Mouse (Mus musculus): ENCODE results near the gene Osbpl10.

Gene Osbpl10

DNA sequence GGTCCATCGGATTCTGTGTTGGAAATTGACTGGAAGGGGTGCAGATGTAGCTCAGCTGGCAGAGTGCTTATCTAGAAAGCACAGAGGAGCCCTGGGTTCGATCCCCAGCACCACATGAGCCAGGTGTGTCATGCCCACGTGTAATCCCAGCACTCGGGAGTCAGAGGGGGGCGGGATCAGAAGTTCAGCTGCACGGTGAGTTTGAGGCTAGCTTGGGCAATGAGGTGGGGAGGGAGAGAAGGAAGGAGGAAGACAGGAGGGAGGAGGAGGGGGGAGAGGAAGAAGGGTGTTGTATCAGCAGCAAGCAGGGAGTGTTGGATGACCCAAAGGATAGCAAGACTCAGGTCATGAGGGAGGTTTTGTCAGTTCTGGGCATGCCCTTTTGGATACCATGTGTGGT, 55.9 kb downstream of the Osbpl10 start:
- DNase-seq (ENCODE audit: low spot score): no peak

DNA sequence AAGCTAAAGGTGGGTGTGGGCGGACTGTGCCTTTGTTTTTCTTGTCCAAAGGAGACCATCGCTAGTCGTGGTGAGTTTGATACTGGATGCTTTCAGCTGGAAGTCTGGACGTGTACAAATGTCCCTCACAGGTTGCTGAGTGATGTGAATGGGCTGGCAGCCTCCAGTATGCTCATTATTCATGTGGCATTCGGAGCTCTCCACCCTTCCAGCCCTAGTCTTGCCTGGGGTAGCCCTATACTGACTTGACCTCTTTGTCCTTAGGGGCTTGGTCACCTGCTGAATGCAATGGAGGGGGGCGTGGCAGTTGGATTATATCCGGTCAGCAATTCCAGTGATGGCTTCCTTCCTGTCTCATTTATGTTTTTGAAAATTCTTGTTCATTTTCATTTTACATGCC, 56.4 kb downstream of the Osbpl10 start:
- DNase-seq (ENCODE audit: low spot score): no peak

DNA sequence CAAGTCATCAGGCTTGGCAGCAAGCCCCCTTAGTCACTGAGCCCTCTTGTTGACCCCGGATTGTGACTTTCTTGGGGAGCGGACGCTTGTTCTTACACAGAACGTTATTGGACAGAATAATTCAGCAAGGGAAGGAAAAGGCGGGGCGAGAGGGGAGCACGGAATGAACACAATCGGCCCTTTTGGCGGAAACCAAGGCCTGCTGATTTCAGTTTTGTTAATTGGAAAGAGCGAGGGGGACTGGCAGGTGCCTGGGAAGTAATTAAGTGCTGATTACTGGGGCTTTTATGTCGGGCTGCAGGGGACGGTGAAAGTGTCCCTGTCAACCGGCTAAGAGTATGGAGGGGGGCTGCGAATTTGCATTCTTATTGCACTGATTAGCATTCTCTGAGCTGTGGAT, 59.8 kb downstream of the Osbpl10 start:
- no peak for DNase-seq (ENCODE audit: low spot score)

DNA sequence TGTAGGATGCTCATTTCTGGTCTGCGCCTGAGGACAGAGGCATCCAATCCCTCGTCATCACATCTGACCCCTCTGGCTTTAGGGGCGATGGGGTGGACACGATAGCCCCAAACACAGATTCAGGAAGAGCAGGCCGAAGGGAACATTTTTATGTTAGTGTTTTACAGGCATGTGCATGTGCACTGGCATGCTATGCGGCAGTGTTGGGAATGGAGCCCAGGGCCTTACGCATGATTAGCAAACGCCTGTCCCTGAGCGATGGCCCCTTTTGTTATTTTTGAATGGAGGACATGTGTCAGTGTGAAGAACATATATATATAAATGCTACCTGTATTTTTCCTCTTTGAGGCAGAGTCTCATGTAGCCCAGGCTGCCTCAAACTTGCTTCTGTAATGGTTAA, 60.3 kb downstream of the Osbpl10 start:
- no peak for DNase-seq (ENCODE audit: low spot score)

DNA sequence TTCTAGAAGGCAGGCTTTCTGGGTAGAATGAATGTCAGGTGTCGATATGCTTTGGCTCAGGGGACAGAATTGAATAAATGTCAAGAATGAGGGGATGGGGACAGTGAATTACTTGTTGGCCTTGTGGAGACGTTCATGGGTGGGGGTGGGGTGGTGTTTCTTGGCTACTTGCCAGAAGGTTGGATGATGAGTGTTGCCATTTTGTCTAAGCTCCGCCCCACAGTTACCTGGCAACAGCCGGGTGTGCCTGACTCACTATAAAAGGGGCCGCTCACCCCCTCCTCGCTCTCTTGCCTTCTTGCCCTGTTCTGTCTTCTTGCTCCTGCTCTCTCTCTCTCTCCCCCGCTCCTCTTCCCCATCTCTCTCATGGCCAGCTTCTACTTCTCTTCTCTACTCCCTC, 60.9 kb downstream of the Osbpl10 start:
- DNase-seq (ENCODE audit: low spot score): no peak

DNA sequence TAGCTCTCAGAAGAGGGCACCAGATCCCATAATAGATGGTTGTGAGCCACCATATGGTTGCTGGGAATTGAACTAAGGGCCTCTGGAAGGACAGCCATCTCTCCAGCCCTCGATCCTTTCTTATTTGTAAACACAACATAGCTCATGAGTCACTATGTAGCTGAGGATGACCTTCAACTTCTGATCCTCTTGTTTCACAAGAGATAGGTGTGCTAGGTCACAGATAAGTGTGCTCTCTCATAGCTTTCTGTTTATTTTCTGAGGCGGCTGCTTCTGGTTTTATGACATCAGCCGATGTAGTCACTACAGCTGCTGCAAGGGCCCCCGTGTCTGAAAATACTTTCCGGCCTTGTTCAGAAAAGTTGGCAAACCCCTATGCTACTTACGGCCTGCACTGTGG, 64.2 kb downstream of the Osbpl10 start:
- DNase-seq (ENCODE audit: low spot score): no peak

DNA sequence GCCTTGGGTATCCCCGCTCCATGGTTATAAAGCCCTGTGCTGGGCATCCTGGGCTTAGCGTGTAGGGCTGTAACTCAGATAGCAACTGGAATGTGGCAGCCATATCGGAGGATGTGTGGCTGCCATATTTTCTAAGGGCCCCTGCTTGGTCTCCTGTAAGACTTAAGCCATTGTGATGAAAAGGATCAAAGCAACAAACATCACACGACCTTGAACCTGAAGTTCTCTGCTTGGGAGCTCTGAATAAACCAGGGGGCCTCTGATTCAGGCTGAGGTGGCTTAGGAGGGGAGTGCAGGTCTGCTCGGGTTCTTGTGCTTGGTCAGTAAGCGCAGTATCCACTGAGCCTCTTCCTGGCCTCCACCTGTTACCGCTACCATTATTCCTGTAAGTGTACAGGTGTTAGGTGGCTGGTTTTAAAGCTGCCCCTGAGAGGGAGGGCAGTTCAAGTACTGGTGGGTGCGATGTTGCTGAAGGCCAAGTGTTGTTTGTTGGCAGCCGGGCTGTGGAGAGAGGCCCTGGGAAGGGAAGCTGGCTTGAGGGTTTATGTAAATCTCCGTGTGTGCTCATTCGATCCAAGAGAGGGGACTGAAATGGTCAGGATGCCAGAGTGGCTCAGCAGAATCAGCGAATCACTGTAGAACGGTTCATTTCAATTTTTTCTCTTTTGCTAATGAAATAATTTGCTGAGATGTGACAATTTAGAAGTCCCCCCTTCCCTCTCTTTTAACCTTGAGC, 64.8 kb downstream of the Osbpl10 start:
- no peak for DNase-seq (ENCODE audit: low spot score)

DNA sequence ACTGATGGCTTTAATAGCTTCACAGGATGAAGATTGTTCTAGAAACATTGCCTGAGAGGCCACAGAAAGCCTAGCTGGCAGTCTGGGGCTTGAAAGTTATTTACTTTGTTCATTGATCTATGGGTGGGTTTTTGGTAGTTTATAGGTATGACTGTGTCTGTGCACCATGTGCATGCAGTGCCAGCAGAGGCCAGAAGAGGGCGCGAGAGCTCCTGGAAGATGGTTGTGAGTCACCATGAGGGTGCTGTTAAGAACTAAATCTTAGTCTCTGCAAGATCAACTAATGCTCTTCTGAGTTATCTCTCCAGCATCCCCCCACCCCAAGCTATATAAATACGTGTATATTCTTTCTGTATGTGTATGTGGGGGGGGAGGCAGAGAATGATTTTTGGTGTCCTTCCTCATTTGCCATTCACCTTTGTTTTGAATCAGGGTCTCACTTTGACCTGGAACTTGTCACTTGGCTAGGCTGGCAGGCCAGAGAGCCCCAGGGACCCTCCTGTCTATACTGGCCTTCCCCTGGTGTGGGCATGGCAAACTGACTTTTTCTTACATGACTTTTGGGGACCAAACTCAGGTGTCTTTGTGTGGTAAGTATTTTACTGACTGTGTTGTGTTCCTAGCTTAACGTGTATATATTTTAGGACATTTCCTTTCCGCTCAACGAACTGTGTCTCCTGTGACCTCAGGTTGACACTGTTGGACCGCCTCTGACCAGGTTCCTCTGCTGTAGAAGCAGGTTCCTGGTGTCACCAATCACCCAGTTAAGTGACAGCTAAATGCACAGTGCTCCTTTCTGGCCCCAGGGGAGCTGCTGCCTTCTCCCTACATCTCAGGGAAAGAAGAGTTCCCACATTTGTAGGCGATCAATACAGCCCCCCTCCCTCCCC, 65.8 kb downstream of the Osbpl10 start:
- DNase-seq (ENCODE audit: low spot score): no peak

DNA sequence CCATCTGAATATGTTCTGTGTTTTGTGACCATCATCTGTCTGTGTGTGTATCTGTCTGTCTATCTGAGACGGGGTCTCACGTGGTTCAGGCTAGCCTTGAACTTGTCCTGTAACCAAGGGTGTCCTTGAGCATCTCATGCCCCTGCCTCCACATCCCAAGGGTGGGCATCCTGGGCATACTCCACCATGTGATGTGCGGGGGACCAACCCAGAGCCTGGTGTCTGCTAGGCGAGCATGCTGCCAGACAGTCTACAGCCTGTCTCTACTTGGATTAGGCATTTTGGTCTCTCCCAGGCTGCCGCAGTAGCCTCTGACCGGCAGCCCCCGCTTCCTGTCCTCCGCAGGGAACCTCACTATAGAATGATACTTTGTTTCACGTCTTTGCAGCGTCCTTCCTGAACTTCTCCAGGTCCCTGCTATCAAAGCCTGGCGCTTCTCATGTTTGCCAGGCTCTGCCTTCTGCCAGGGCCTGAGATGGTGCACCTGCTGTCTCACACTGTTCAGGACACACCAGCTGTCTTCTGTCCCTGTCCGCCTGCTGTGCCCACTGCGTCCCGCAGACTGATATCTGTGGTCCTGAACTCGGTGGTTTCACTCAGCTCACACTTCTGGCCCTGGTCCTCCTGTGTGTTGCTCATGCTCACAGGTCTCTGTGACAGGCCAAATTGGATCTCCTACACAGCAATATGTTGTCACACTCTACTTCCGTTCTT, 66.9 kb downstream of the Osbpl10 start:
- DNase-seq (ENCODE audit: low spot score): no peak

DNA sequence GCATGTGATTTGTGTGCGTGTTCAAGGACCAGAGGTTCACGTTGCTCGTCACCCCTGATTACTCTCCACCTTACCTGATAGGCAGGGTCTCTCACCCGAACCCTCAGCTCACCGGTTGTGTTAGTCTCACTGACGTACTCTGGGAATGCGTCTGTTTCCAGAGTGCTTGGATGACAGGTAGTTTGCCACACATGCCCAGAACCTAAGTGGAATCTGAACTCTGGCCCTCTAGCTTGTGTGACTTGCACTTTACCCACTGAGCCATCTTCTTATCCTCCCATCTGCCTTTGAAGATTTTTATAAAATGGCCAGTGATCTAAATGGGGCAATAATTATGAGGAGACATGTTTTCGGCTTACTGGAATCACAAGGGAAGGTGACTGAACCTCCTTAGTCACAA, 68.3 kb downstream of the Osbpl10 start:
- DNase-seq (ENCODE audit: low spot score): no peak

DNA sequence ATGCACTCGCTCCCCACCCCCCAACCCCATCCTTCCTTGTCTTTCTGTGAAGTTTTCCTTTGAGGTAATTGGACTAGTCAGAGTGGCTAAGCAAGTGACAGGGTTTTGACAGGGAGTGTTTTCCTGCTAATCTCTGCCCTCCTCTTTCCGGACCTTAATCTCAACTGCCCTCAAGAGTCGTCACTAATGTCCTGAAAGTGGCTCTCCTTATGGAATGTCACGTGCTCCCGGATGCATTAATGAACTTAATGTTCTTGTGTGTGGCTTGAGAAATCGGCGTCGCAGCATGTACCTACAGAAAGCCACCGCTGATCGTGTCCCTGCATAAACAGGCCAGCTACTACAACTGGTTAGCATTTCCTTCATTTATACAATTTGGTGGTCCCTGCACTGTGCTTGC, 70.0 kb downstream of the Osbpl10 start:
- DNase-seq (ENCODE audit: low spot score): no peak

DNA sequence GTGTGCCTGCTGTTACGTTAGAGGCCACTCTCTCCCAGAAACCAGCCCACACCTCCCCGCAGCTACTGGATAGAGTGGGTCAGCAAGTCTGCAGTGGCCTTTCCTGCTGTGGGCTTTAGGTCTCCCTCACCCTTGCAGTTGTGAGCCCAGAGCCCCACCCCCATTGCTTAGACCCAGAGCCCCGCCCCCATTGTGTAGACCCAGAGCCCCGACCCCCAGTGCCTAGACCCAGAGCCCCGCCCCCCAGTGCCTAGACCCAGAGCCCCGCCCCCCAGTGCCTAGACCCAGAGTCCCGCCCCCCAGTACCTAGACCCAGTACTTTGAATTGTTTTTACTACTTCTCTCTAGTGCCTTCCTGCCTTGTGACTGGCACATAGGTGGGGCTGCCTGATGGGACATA, 70.5 kb downstream of the Osbpl10 start:
- no peak for DNase-seq (ENCODE audit: low spot score)

DNA sequence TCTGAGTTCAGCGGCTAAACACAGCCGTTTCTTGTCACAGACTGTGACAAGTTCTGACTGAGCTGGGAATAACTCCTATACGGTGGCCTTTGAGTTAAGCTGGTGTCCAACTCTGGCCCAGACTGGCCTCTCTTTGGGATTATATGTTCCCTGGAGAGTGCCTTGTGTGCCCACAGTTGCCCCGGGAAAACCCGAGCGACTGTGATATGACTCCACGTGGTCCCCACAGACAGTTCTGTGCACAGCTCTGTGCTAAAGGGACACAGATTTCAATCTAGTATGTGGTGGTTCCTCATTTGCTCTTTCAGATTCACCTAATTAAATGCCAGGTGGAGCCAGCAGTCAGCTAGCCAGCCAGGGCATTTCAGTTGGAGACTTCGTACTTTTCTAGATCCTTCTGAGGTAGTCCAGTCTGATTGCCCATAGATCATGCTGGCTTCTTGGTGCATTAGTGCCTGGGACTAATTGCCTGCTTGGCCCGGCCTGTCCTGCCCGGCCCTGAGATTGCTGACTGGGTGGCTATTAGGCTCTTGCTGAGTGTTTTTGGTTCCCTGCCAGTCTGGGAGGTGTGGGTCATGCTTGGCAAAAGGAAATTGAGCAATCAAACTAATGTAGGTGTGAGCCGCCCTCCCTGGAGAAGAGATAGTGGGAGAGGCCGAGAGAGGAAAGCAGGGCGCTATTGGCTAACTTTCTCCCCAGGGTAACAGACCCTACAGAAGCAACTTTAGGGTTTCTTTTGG, 71.8 kb downstream of the Osbpl10 start:
- peak; percentile 23 for DNase-seq (ENCODE audit: low spot score)

DNA sequence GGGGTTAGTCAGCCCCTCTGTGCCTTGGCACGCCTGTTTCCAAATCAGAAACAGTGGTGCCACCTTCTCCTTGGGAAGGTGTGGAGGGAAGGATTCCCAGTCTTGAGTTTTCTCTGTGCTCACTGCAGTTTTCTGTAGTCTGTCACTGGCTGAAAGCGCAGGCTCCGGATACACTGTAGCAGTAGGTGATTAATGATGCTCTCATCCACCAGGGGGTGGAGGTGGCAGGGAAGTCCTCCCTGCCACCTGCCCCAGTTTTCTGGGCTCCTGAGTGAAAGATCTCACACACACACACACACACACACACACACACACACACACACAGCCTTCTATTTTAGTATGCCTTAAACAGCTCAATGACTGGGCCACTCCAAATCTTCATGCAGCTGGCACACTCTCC, 73.6 kb downstream of the Osbpl10 start:
- no peak for DNase-seq (ENCODE audit: low spot score)

DNA sequence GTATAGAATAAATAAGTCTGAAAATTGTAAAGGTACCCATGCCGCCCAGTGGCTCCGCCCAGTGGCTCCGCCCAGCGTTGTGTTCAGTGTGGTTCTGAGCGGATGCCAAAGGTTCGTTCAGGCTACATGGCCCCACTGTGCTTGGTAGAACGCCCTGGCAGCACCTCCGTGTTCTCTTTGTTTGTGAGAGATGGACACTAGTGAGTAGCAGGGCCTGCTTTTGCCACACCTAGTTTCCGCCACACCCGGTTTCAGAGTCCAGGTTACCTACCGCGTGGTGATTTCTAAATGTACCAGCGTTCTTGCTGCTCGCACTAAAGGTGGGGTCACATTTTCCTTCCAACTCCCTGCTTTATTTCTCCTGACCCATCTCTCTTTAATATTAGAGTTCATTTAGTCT, 75.4 kb downstream of the Osbpl10 start:
- no peak for DNase-seq (ENCODE audit: low spot score)

DNA sequence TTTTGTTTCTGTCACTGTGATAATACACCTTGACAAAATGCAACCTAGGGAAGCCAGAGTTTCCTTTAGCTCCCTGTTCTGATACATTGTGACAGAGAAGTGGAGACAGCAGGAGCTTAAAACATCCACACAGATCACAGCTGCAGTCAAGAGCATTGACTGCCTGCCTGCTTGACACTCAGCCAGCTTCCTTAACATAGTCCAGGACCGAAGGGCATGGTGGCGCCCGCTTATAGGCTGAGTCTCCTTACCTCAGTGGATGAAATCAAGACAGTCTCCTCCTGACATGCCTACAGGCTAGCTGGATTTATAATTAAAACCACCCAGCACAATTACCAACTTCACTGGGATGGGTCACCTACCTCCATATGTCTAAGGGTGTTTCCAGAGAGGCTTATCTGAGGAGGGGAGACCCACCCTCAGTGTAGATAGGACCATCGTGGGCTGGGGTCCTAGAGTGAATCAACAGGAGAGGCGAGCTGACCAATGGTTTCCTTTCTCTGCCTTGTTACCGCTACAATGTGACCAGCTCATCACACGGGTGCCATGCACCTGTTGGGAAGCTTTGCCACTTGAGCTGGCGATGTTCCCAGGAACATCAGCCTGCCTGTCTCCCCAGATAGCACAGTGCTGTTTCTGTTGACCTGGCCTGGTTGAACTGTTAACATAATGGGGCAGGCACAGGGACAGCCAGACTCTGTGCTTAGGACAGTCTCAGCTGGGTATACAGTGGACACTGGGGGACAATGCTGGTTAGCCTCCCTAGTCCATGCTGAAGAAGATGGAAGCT, 76.9 kb downstream of the Osbpl10 start:
- no peak for DNase-seq (ENCODE audit: low spot score)

DNA sequence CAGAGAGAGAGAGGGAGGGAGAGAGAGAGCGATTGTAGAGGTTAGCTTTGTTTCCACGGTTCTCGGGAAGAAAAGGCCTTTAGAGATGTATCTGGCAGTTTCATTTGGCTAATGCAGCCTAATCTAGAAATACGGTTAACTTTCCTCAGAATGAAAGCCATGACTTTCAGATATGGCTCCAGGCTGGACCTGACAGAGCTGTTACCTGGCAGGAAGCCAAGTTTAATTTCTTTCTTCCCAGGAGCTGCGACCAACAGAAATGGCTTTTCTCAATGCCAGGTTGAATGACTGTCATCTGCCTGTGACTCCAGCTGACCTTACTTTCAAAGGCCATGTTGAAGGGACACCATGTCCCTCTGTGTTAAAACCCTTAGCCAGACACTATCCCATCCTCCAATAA, 80.4 kb downstream of the Osbpl10 start:
- DNase-seq (ENCODE audit: low spot score): no peak

DNA sequence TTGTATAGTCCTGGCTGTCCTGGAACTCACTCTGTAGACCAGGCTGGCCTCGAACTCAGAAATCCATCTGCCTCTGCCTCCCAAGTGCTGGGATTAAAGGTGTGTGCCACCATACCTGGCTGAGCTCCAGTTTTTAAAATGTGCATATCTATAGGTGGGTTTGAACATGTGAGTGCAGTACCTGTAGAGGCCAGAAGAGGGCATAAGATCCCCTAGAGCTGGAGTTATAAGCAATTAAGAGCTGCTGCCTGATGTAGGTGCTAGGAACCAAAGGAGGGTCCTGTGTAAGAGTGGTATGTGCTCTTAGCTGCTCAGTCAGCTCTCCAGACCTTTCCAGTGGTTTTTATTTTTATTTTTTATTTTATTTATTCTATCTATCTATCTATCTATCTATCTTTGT, 86.5 kb downstream of the Osbpl10 start:
- DNase-seq (ENCODE audit: low spot score): no peak

DNA sequence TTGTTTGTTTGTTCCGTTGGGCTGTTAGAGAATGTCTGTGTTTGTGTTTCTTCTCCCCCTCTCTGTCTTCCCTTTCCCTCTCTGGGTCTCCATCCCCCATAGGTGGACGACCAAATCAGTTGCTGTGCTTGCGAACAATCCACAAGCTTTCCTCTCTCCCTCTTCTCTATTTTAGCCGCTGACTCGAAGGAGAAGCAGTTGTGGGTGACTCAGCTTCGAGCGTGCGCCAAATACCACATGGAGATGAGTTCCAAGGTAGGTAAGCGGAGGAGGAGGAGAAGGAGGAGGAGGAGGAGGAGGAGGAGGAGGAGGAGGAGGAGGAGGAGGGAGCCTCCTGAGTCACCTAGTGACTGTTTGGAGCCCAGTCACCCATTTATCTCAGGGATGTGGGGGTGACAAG, 88.7 kb downstream of the Osbpl10 start:
- DNase-seq (ENCODE audit: low spot score): no peak

DNA sequence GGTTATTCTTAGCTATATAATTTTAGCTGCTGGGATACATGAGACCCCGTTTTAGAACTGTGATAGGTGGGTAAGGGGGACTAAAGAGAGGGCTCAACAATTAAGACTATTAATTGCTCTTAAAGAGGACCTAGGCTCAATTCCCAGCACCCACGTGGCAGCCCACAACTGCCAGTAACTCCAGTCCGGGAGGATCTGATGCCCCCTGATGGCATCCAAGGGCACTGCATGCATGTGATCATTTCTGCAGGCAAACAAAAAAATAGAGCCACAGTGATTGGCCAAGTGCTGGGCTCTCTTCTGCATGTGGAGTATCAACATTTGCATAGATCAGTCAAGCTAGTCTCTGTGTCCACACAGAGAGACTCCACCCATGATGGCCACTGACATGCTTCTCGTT, 96.8 kb downstream of the Osbpl10 start:
- DNase-seq (ENCODE audit: low spot score): no peak

DNA sequence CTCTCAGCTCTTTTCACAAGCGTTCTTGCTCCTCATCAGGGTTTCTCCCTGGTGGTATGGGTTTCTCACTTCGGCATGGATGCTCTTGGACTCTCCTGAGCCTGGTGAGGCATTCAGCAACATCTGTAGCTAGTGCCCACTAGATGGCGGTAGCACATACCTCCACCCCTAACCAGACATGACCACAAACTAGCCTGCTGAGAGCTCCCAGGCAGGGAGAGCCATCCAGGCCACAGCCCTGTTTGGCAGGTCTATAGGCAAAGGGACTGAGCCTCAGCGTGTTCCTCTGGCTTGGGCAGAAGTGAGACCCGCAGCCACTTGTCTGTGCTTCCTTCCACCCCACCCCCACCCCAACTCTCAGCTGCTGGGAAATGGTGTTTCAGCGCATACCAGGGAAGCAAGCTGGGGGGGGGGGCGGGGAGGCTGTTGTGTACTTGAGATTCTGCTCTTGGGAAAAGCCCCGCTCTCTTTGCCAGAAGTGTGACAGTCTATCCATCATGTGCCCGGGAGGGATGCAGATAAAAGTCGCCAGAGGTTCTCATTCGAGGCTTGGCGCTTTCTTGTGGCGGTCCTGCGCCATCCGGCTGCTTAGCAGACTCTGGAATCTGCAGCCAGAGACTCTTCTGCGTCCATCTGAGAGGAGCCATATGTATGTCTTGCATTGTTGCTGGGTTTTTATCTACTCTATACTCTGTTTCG, 110.1 kb downstream of the Osbpl10 start:
- DNase-seq (ENCODE audit: low spot score): peak; percentile 57
